Mouse (Mus musculus) myocyte (in vitro differentiated cells): Measurements from ENCODE around the gene Syt2.

Experiments
- E2F4 ChIP-seq: IDR thresholded peaks from one replicate; pipeline ENCODE4 v1.6.1; 2011; ENCODE audit warnings: mild to moderate bottlenecking, control low read depth, moderate library complexity; ENCODE audit not compliant: insufficient read depth
- MAX ChIP-seq: IDR thresholded peaks from one replicate; pipeline ENCODE4 v1.6.1; 2011; ENCODE audit warnings: low read depth, mild to moderate bottlenecking, control low read depth
- MYOD1 ChIP-seq, 3 experiments: IDR thresholded peaks; one replicate each; pipeline ENCODE4 v1.6.1; 2011; ENCODE audit warnings: control low read depth in 2 of 3, low read depth in 2 of 3, mild to moderate bottlenecking in 2 of 3, moderate library complexity in 1 of 3; ENCODE audit not compliant: insufficient read length in 2 of 3, control insufficient read depth in 1 of 3
- POLR2A ChIP-seq: IDR thresholded peaks from one replicate; pipeline ENCODE4 v1.6.1; 2011; ENCODE audit warnings: low read depth, mild to moderate bottlenecking, control low read depth, moderate library complexity; ENCODE audit not compliant: insufficient read length
- POLR2AphosphoS2 ChIP-seq: IDR thresholded peaks from one replicate; pipeline ENCODE4 v1.6.1; 2011; ENCODE audit warnings: low read depth, control low read depth; ENCODE audit not compliant: insufficient read length
- TCF12 ChIP-seq: IDR thresholded peaks from one replicate; pipeline ENCODE4 v1.6.1; 2011; ENCODE audit warnings: mild to moderate bottlenecking, control low read depth; ENCODE audit not compliant: poor library complexity, insufficient read depth, severe bottlenecking
- TCF3 ChIP-seq: IDR thresholded peaks from one replicate; pipeline ENCODE4 v1.6.1; 2011; ENCODE audit warnings: low read depth, control low read depth; ENCODE audit not compliant: insufficient read length
- USF1 ChIP-seq: IDR thresholded peaks from one replicate; pipeline ENCODE4 v1.6.1; 2011; ENCODE audit warnings: low read depth, mild to moderate bottlenecking, control low read depth, moderate library complexity

- TF ChIP-seq POLR2A (no peak), POLR2AphosphoS2 (no peak), MAX (no peak), TCF12 (no peak), E2F4 (no peak), MYOD1 (IDR thresholded peaks at IDR 0.05; ENCODE audit: control insufficient read depth in 1 of 3, insufficient read length in 2 of 3, low read depth in 2 of 3) (no peak), USF1 (no peak), TCF3 (no peak)
Observed at GRCm38 (mm10) chr1:134749889-134750288, 103.4 kb downstream of the Syt2 start.
